In genomic region chr12:24859357-24859756, GRCm38 (mm10) we compare ENCODE assay signal across 16 mouse cellular contexts. TPM values are rescaled to one million over a fixed set of nuclear protein-coding genes. Genes with fewer than 3 reads are reported as not detected.
"Had no signal": no experiment of that assay in that cellular context is flagged by ENCODE, and none has a peak within 500 bp of the region (broad histone marks: within the 10 kb centered on the region; RNA-seq: fewer than 3 reads in every experiment).

No protein-coding gene starts in this region.

- H3K27ac ChIP-seq: kidney, embryonic 15.5 days; limb, embryonic 13.5 days; liver, embryonic 14.5 days; macrophage; midbrain, embryonic 13.5 days had no signal

- H3K27me3 ChIP-seq: kidney, embryonic 15.5 days; limb, embryonic 13.5 days; midbrain, embryonic 13.5 days had no signal

- H3K9ac ChIP-seq: kidney, embryonic 15.5 days; limb, embryonic 13.5 days; liver, embryonic 14.5 days; midbrain, embryonic 13.5 days had no signal

- DNase-seq: kidney, adult 18-20 months; kidney, postnatal 25 days; layer of hippocampus, adult 9-11 months; left cerebral cortex, postnatal 4 days; lung, adult 18-20 months; lung, postnatal 10 days; right cerebral cortex, postnatal 4 days; spleen, adult 18-20 months; thymus, adult 2 months; thymus, postnatal 25 days had no signal

- H3K9me3 ChIP-seq: kidney, embryonic 15.5 days; limb, embryonic 13.5 days; midbrain, embryonic 13.5 days had no signal

- H3K36me3 ChIP-seq: kidney, embryonic 15.5 days; limb, embryonic 13.5 days; midbrain, embryonic 13.5 days had no signal

- H3K4me2 ChIP-seq: kidney, embryonic 15.5 days; limb, embryonic 13.5 days; midbrain, embryonic 13.5 days had no signal

- H3K4me3 ChIP-seq: kidney, embryonic 15.5 days; limb, embryonic 13.5 days; midbrain, embryonic 13.5 days had no signal

RNA-seq across cellular contexts. Expression of gene Mboat2, which starts 28.7 kb away (rescaled TPM):
- polyA plus RNA-seq: liver, adult 2 months; macrophage had no signal
